Mouse (Mus musculus) small intestine, adult 2 months (tissue): ENCODE data around the gene Elovl6.

Experiments
- CTCF ChIP-seq: fragments of 200-500 bp; IDR thresholded peaks from 2 replicates; pipeline ENCODE4 v1.5.1; 2012; ENCODE audit warnings: low read depth, mild to moderate bottlenecking, control low read depth, inconsistent platforms, low read length, moderate library complexity, mixed read lengths; ENCODE audit not compliant: insufficient replicate concordance, insufficient read length; ENCODE audit errors: extremely low read depth
- POLR2A ChIP-seq: fragments of 200-500 bp; IDR thresholded peaks from 2 replicates; pipeline ENCODE4 v1.6.1; 2012; ENCODE audit warnings: low read depth, mild to moderate bottlenecking, control low read depth, inconsistent platforms, low read length, moderate library complexity

GRCm38 (mm10) chr3:129549546-129549945 is 17.4 kb downstream of the Elovl6 start:
- TF ChIP-seq CTCF (no peak), POLR2A (no peak)
